Mouse (Mus musculus) CH12.LX (cell line): ENCODE data around the gene Slc22a20.

ENCODE experiments used
- CTCF ChIP-seq, 2 experiments: IDR thresholded peaks in 1 of 2; conservative IDR thresholded peaks in 1 of 2; 2 replicates each; pipeline ENCODE4 v1.5.1; 2011 to 2012; ENCODE audit warnings: low read depth in 2 of 2, low read length in 2 of 2, improper control_type of control experiment in 1 of 2, inconsistent platforms in 1 of 2, mild to moderate bottlenecking in 1 of 2, moderate library complexity in 1 of 2
- E2F4 ChIP-seq: IDR thresholded peaks from 2 replicates; pipeline ENCODE4 v1.6.1; 2011; ENCODE audit warnings: low read depth, low read length, improper control_type of control experiment; ENCODE audit not compliant: insufficient replicate concordance
- EP300 ChIP-seq: IDR thresholded peaks from 2 replicates; pipeline ENCODE4 v1.6.1; 2011; ENCODE audit warnings: low read length, improper control_type of control experiment
- JUND ChIP-seq: conservative IDR thresholded peaks from 2 replicates; pipeline ENCODE4 v1.6.1; 2011; ENCODE audit warnings: low read depth, low read length, improper control_type of control experiment
- MAZ ChIP-seq: IDR thresholded peaks from 2 replicates; pipeline ENCODE4 v1.6.1; 2012; ENCODE audit warnings: low read depth, mild to moderate bottlenecking, inconsistent platforms, low read length, improper control_type of control experiment, moderate library complexity
- POLR2A ChIP-seq: IDR thresholded peaks from 2 replicates; pipeline ENCODE4 v1.6.1; 2011; ENCODE audit warnings: low read depth, mild to moderate bottlenecking, improper control_type of control experiment, low read length
- TBP ChIP-seq: conservative IDR thresholded peaks from 2 replicates; pipeline ENCODE4 v1.6.1; 2011; ENCODE audit warnings: low read depth, low read length, improper control_type of control experiment
- USF1 ChIP-seq: IDR thresholded peaks from 2 replicates; pipeline ENCODE4 v1.6.1; 2014; ENCODE audit warnings: low read depth, mild to moderate bottlenecking, inconsistent platforms, low read length, improper control_type of control experiment
- ZKSCAN1 ChIP-seq: IDR thresholded peaks from 2 replicates; pipeline ENCODE4 v1.6.1; 2012; ENCODE audit warnings: low read depth, inconsistent platforms, low read length, improper control_type of control experiment, borderline replicate concordance

DNA sequence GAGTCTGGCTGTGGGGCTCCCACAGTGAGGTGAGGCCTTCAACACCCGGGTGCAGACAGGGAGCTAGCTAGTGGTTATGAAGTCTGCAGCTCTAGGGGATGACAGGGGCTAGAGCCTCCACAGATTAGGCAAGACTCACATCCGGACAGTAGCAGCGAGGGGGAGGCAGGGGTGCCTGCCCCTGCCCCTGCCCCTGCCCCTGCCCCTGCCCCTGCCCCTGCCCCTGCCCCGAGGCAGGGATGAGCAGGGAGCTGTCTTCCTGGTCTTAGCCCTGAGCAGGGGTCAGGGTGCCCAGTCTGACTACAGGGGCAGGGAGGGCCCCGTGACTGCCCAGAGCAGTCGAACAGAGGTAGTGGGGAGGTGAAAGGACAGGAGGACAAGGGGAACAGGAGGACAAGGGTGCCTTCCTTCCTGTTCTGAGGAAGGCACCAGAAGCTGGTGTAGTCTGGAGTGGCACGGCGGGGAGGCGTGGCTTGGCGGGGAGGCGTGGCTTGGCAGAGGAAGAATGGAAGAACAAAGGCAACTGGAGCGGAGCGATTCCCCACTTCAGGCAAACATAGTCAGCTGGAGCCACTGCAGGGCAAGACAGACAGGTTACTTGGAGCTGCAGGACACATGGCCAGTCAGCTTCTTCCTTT, 3.0 kb upstream of the Slc22a20 start:
- TF ChIP-seq E2F4 (no peak), POLR2A (no peak), ZKSCAN1 (no peak), USF1 (no peak), MAZ (no peak), CTCF (conservative IDR thresholded peaks at IDR 0.05 in 1 of 2, IDR thresholded peaks at IDR 0.05 in 1 of 2; ENCODE audit: low read depth in 2 of 2, low read length in 2 of 2) (no peak), TBP (no peak), JUND (no peak), EP300 (no peak)
